Mouse (Mus musculus) cerebellum, postnatal 25 days (tissue): ENCODE data around the gene Patj.

Source experiments
- DNase-seq, 2 experiments: peaks; one replicate each; pipeline ENCODE4 v3.0.0; 2021; ENCODE audit warnings: mixed read lengths in 2 of 2

Patj gene

DNA sequence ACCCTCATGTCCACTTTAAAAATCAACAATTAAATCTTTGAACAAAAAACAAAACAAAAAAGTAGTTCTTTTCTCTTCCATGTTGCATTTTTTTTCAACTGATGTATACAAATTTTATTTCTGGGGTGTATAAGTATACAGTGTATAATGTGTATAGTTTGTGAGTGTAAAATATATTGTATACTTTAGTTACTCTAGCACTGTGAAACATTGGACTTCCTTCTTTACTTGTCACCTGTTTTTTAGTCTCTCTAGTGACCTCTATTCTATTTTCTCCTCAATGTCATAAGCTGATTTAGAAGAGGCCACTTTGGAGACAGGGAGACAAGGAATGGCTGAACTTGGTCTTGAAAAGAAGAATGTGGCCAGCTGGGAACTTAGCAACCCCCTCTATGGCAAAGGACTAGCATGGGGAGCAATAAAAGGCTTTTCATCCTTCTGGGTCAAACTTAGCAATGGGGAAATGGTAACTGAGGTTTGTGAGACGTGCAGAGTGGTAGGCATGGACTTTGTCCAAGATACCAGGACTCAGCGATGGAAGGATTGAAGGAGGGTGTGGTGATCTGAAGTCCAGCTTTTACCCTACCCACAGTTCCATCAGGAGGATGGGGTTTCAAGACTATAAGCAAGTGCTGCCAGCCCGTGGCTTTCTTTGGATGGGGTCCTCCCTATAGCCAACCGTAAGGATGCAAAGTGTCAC, 54.1 kb downstream of the Patj start:
- no peak for DNase-seq

- DNase-seq: no peak
These were observed 54.7 kb downstream of the Patj start for GRCm38 (mm10) chr4:98450308-98450707.

GRCm38 (mm10) chr4:98450829-98451228, 55.2 kb downstream of the Patj start:
- DNase-seq: no peak

DNA sequence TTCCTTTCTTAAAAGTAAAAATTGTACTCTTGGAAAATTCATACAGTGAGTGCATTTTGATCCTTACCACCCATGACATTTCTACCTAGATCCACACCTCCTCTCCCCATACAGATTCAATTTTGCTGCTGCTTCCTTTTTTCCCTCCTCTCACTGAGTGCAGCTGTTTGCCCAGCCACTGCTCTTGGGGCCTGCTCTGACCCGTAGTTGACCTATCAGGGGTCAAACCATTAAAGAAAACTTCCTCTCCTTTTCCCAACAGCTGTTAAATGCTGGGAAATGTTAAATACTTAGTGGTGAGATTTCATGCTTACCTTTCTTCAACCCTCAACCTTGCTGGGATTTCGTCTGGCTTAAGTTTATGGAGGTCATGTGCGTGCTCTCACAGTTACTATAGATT, 55.7 kb downstream of the Patj start:
- DNase-seq: no peak

DNA sequence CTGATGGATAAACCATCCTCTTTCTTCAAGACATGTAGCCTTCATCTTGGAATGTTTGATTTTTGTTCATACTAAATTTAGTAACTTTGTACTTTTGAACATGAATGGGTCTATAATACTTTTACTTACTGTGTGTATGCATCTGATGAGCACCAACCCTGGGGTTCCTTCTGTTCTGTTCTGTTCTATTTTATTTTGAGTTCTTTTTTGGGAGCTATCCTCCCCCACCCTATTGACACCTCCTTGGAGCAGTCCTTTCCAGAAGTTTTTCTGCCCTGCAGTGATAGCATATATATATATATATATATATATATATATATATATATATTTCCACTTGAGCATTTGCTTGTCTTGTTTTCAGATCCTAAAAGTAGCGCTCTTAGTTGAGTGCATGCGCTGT, 57.1 kb downstream of the Patj start:
- no peak for DNase-seq

- DNase-seq: no peak
These were observed 57.6 kb downstream of the Patj start for GRCm38 (mm10) chr4:98453231-98453630.

DNA sequence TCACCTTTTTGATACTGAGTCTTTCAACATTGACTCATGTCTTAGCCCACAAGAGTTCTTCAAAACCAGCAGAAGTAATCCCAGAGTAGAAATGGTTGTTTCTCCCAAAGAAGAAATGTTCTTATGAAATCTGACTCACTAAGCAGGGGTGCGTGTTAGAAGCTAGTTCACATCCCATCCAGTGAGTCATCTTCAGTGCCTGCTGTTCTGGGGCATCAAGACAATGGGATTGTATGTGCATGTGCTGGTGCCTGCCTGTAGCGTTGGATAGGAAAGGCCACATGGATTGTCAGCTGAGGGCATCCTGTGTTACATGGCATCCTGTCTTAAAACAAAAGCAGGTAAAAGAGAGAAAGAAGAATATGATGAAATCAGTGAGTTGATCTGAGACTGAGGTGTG, 59.8 kb downstream of the Patj start:
- DNase-seq: no peak

GRCm38 (mm10) chr4:98455910-98456309, 60.3 kb downstream of the Patj start:
- no peak for DNase-seq

DNA sequence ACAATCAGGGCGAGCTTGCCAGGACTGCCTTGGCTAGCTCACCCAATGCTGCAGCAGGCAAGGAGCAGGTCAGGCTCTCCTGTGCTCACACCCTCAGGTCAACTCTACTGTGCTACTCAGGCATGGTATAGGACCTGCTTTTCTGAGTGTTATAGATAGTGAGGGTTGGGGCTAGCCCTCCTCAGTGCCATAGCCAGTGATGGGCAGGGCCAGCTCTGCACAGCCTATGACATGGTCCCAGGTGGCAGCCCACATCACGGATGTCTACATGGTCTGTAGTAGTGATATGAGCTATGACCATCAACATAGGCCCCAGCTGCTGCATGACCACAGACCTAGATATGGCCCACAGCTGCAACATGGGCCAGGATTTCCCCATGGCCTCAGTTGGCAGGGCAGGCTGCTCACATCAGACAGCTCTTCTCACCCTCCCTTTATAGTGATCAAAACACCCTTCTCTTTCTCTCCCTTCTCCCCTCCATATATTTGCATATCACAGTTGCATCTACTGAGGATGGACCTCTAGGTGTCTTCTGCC, 66.3 kb downstream of the Patj start:
- DNase-seq: no peak

GRCm38 (mm10) chr4:98465476-98465875, 69.9 kb downstream of the Patj start:
- no peak for DNase-seq

GRCm38 (mm10) chr4:98465886-98466285, 70.3 kb downstream of the Patj start:
- no peak for DNase-seq

DNA sequence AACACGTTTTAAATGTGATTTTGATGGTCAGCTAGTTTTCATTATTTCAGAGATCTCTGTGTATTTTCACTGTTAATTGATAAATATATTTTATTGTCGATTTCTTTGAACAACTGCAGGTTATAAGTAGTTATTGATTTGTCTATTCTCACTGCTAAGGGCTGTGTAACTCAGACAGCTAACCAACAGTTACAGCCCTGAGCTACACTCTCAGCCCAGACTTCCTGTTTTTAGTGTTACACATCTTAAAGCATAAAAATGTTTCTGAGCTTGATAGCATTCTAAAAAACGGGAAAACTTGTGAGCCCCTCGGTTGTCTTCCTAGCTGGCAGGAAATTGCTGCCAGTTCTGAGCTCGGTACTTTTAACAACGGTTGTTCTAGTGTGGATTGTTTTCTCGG, 75.8 kb downstream of the Patj start:
- no peak for DNase-seq

- peak; percentile 63 to 79 for DNase-seq
These were observed 77.9 kb downstream of the Patj start for GRCm38 (mm10) chr4:98473491-98473890.

GRCm38 (mm10) chr4:98478005-98478404, 82.4 kb downstream of the Patj start:
- no peak for DNase-seq

DNA sequence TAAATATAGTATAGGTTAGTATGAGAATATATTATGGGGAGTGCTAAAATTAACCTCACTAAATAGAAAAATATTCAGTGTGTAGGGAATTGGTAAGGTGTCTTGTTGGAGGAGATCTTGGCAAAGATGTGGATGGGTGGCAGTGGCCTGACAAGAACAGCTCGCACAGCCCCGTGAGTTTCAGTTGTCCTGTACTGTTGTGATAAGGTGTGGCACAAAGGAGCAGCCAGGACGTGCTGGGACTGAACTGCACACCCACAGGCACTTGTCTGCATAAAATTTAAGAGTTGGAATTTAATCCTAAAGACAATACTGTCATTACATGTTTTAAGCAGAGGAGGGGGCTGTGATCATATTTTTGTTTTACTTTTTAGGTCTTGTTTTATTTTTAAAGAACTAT, 90.9 kb downstream of the Patj start:
- DNase-seq: no peak

- no peak for DNase-seq
These were observed 91.3 kb downstream of the Patj start for GRCm38 (mm10) chr4:98486901-98487300.

DNA sequence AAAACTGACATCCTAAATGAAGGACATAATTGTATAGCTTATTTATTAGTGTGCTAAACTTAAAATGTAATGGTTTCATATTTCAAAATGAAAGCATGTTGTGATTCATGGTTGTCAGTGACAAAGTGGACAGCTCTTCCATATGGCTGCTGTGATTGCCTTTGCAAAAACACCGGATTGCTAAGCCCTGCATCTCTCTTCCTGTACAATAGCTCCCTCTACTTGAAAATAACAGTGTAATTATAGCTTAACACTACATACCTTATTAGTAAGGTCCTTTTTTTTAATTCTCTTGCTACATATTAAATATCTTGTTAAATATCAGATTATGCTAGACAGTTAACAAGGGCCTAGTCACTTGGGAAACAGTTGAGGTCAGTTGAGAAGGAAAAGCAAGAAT, 93.8 kb downstream of the Patj start:
- DNase-seq: no peak

- DNase-seq: no peak
These were observed 102.8 kb downstream of the Patj start for GRCm38 (mm10) chr4:98498341-98498740.

DNA sequence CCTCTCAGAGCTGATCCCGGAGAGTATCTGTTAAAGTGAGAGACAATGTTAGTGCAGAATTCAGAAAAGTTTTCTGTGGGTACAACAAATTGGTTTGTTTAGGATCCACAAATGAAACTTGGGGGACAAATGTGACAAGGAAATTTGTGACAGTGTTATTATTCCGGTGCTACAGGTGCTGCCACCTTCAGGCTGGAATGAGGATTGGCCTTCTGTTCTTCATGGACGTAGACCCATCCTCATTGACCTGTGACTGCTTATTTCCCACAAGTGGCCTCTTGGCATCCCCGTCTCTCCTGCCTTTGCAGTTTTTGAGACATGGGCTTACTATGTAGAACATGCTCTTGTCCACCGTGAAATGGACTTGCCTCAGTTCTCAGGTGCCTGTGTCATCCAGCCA, 104.6 kb downstream of the Patj start:
- no peak for DNase-seq

DNA sequence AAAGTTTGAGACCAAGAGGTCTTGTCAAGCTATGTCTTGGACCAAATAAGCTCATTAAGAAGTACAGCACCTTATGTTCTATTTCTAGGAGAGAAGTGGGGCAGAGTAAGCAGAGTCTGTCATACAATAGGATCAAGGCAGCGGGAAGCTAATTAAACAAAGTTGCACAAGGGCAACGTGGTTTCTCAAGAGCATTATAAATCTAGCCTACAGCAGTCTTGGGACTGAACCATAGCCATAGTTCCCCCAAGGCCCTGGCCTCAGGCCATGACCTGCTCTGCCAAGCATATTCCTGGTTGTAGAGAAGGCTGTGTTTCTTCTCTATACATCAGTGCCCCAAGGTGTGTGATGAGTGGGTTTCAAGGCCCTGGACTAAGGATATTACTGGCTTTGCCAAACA, 105.3 kb downstream of the Patj start:
- peak in 1 of 2 experiments; percentile 27 for DNase-seq

DNA sequence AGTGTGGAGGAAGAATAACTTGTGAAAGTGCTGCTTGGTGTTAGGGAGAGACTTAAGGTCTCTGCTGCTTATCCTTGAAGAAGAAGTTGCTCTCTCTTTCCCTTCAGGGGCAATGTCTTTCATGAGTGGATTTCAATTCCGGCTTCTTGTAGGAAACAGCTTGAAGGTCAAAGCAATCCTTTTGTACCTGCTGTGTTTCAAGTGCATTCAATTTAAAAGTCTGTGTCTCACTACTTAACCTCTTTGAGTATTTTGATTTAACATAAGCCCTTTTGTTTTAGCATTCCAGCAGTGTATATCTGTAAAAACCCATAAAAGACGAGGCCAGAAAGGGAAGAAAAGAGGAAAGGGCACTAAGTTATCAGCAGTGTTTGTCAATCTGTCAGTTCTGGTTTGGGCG, 109.2 kb downstream of the Patj start:
- no peak for DNase-seq

- no peak for DNase-seq
These were observed 113.1 kb downstream of the Patj start for GRCm38 (mm10) chr4:98508471-98509271.

- DNase-seq: no peak
These were observed 114.4 kb downstream of the Patj start for GRCm38 (mm10) chr4:98509939-98510338.

DNA sequence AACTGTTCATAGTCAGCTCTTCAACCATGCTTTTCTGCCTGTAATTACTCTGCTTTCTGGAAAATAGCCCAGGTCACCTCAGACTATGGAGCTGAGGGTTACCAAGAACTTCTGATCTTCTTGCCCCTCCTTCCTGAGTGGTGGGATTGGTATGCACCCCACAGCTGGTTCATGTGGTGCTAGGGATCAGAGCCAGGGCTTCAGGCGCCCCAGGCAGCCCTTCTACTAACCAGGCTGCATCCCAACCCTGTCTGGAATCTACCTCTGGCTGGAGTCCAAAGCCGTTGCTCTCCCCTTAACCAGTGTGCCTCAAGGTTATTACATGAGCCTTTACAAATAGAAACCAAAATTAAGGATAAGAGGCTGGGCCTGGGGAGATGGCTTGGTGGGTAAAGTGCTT, 115.7 kb downstream of the Patj start:
- peak in 1 of 2 experiments; percentile 31 for DNase-seq
